Mouse (Mus musculus) intestine, embryonic 14.5 days (tissue): Measurements from ENCODE around the gene BC017158. TPM values are rescaled to one million over a fixed set of nuclear protein-coding genes. Genes with fewer than 3 reads are reported as not detected.

ENCODE experiments used
- ATAC-seq: fragments of 200-750 bp; cut with Nextera tagmentation; replicated peaks from 2 replicates; pipeline ENCODE4 v1.8.0; 2017; ENCODE audit warnings: low read depth, moderate number of reproducible peaks, moderate TSS enrichment, moderate library complexity; ENCODE audit not compliant: low FRiP score, low TSS enrichment
- DNase-seq: peaks from one replicate; pipeline ENCODE4 v3.0.0-alpha.2; 2018; ENCODE audit warnings: low spot score
- H3K27ac ChIP-seq: fragments of 300-500 bp; sonication (generic); 2 replicates; pipeline ENCODE4 v1.5.1; 2014; ENCODE audit warnings: low read depth, mild to moderate bottlenecking, control low read depth
- H3K27me3 ChIP-seq: fragments of 300-500 bp; sonication (generic); replicated peaks from 2 replicates; pipeline ENCODE4 v1.6.1; 2014; ENCODE audit warnings: low read length, control low read depth; ENCODE audit not compliant: control insufficient read depth, insufficient read depth
- H3K36me3 ChIP-seq: fragments of 300-500 bp; sonication (generic); 2 replicates; pipeline ENCODE4 v1.6.1; 2014; ENCODE audit warnings: low read length, control low read depth; ENCODE audit not compliant: control insufficient read depth, insufficient read depth
- H3K4me1 ChIP-seq: fragments of 300-500 bp; sonication (generic); replicated peaks from 2 replicates; pipeline ENCODE4 v1.6.1; 2014; ENCODE audit warnings: low read length, control low read depth, mixed read lengths; ENCODE audit not compliant: control insufficient read depth, insufficient read depth
- H3K4me2 ChIP-seq: fragments of 300-500 bp; sonication (generic); 2 replicates; pipeline ENCODE4 v1.6.1; 2014; ENCODE audit warnings: low read length
- H3K4me3 ChIP-seq: fragments of 300-500 bp; sonication (generic); 2 replicates; pipeline ENCODE4 v1.5.1; 2014; ENCODE audit warnings: low read depth, low read length, control low read depth, mixed read lengths
- H3K9ac ChIP-seq: fragments of 300-500 bp; sonication (generic); 2 replicates; pipeline ENCODE4 v1.6.1; 2014; ENCODE audit warnings: mild to moderate bottlenecking, low read length
- H3K9me3 ChIP-seq: fragments of 300-500 bp; sonication (generic); 2 replicates; pipeline ENCODE4 v1.6.1; 2016; ENCODE audit warnings: low read length, control low read depth; ENCODE audit not compliant: control insufficient read depth
- WGBS: fragments of 180-500 bp; shearing (Covaris S2); extraction: QIAGEN DNeasy Blood & Tissue Kit; methylation state at CpG from one replicate; pipeline ENCODE4 v1.1.7; 2014; 5-methylcytosine and 5-hydroxymethylcytosine counted together
- polyA plus RNA-seq: library from polyadenylated mRNA; unstranded; fragments of >200 nt; fragmentation: Nextera tagmentation; extraction: Ambion mirVana; gene quantifications from 2 replicates; pipeline ENCODE4 v1.2.1, GENCODE M21; 2014

Gene BC017158
- polyA plus RNA-seq, 1 experiment from 2014 or later, result 51.0 TPM

GRCm38 (mm10) chr7:128266056-128266455 lies 31.9 kb downstream of the BC017158 start:
- Histone ChIP-seq H3K36me3 (peaks cover 2% of the 10 kb centered on the region; the same call in 1 of the 2 replicates), H3K27ac (no peak overlapping the region), H3K9me3 (no peaks in the 10 kb centered on the region), H3K4me2 (no peak overlapping the region), H3K4me1 (no peaks in the 10 kb centered on the region), H3K4me3 (no peak overlapping the region), H3K9ac (no peak overlapping the region), H3K27me3 (no peaks in the 10 kb centered on the region)
- DNase-seq, result no peak
- 77% methylated on average over 5 of the region's 5 CpGs for WGBS
- no peak for ATAC-seq

- WGBS, result 83% methylated on average over 6 of the region's 6 CpGs
- H3K9ac ChIP-seq, result no peak within 1 kb of the TSS
- no peak within 1 kb of the TSS for H3K4me3 ChIP-seq
- H3K27me3 ChIP-seq, result no peaks in the 10 kb centered on the region
- ATAC-seq (no peak), DNase-seq (no peak)
- no peak within 1 kb of the TSS for H3K4me2 ChIP-seq
- H3K4me1 ChIP-seq, result no peaks in the 10 kb centered on the region
- no peaks in the 10 kb centered on the region for H3K9me3 ChIP-seq
- H3K36me3 ChIP-seq, result no peaks in the 10 kb centered on the region
- H3K27ac ChIP-seq, result no peak within 1 kb of the TSS
These were observed 32.6 kb downstream of the BC017158 start, which contains the start of gene Slc5a2 for GRCm38 (mm10) chr7:128265411-128265810. Gene Slc5a2, plus strand, starts transcription at chr7:128265657.

GRCm38 (mm10) chr7:128256783-128257334 lies 41.1 kb downstream of the BC017158 start:
- no peak for ATAC-seq
- 34% methylated on average over 5 of the region's 5 CpGs for WGBS
- Histone ChIP-seq H3K9me3 (no peaks in the 10 kb centered on the region), H3K27ac (no peak overlapping the region), H3K4me2 (no peak overlapping the region), H3K36me3 (peaks cover 23% of the 10 kb centered on the region), H3K4me3 (no peak overlapping the region), H3K9ac (no peak overlapping the region), H3K4me1 (peaks cover 16% of the 10 kb centered on the region), H3K27me3 (no peaks in the 10 kb centered on the region)
- no peak for DNase-seq

- no peak for DNase-seq
- WGBS, result 88% methylated on average over 5 of the region's 5 CpGs
These were observed 42.2 kb downstream of the BC017158 start for GRCm38 (mm10) chr7:128255757-128256156.

GRCm38 (mm10) chr7:128254978-128255377 lies 43.0 kb downstream of the BC017158 start:
- Histone ChIP-seq H3K9ac (no peak overlapping the region), H3K4me1 (peaks cover 18% of the 10 kb centered on the region), H3K27me3 (no peaks in the 10 kb centered on the region), H3K4me2 (no peak overlapping the region), H3K9me3 (no peaks in the 10 kb centered on the region), H3K27ac (no peak overlapping the region), H3K4me3 (no peak overlapping the region), H3K36me3 (peaks cover 39% of the 10 kb centered on the region)
- WGBS, result 51% methylated on average over 2 of the region's 2 CpGs
- ATAC-seq (no peak), DNase-seq (no peak)

More at GRCm38 (mm10) chr7:128255757-128256156, 42.2 kb downstream of the BC017158 start:
- Histone ChIP-seq H3K36me3 (peaks cover 32% of the 10 kb centered on the region), H3K9ac (no peak overlapping the region), H3K4me1 (peaks cover 16% of the 10 kb centered on the region), H3K27me3 (no peaks in the 10 kb centered on the region), H3K4me3 (no peak overlapping the region), H3K9me3 (no peaks in the 10 kb centered on the region), H3K4me2 (no peak overlapping the region), H3K27ac (no peak overlapping the region)
- ATAC-seq, result no peak

GRCm38 (mm10) chr7:128252609-128253008 lies 45.4 kb downstream of the BC017158 start:
- no peaks in the 10 kb centered on the region for H3K27me3 ChIP-seq
- peaks cover 28% of the 10 kb centered on the region for H3K4me1 ChIP-seq
- H3K9me3 ChIP-seq, result no peaks in the 10 kb centered on the region
- H3K36me3 ChIP-seq, result peaks cover 51% of the 10 kb centered on the region
- ATAC-seq (no peak), DNase-seq (no peak)
- no peak overlapping the region for H3K9ac ChIP-seq
- no peak overlapping the region for H3K27ac ChIP-seq
- 16% methylated on average over 24 of the region's 24 CpGs for WGBS
- no peak overlapping the region for H3K4me3 ChIP-seq
- peak overlapping the region; percentile 35 for H3K4me2 ChIP-seq

- DNase-seq (no peak), ATAC-seq (no peak)
- WGBS, result 49% methylated on average over 12 of the region's 12 CpGs
- Histone ChIP-seq H3K27me3 (no peaks in the 10 kb centered on the region), H3K9me3 (no peaks in the 10 kb centered on the region), H3K27ac (no peak overlapping the region), H3K9ac (no peak overlapping the region), H3K4me2 (peak overlapping the region; percentile 35), H3K4me3 (no peak overlapping the region), H3K36me3 (peaks cover 51% of the 10 kb centered on the region), H3K4me1 (peaks cover 23% of the 10 kb centered on the region; the same call in 1 of the 2 replicates)
These were observed 46.0 kb downstream of the BC017158 start for GRCm38 (mm10) chr7:128251946-128252345.

GRCm38 (mm10) chr7:128249998-128250397 lies 48.0 kb downstream of the BC017158 start:
- DNase-seq (no peak), ATAC-seq (no peak)
- Histone ChIP-seq H3K4me3 (no peak overlapping the region), H3K36me3 (peaks cover 54% of the 10 kb centered on the region), H3K4me1 (peaks cover 28% of the 10 kb centered on the region; the same call in 1 of the 2 replicates), H3K9me3 (no peaks in the 10 kb centered on the region), H3K27ac (no peak overlapping the region), H3K27me3 (no peaks in the 10 kb centered on the region), H3K9ac (no peak overlapping the region), H3K4me2 (peak overlapping the region; percentile 13; the same call in 1 of the 2 replicates)
- 86% methylated on average over 5 of the region's 5 CpGs for WGBS
